Mouse (Mus musculus) c-Kit-positive CD71-positive TER-119-positive erythroid progenitor cells, embryonic 14.5 days (primary cell): ENCODE results near the gene Eno3.
A peak's percentile ranks its signal among the peaks of the same experiment; 100 is the strongest.

Experiments
- DNase-seq: peaks from one replicate; pipeline ENCODE4 v3.0.0-alpha.2; 2013; ENCODE audit warnings: low spot score

The Eno3 gene

GRCm38 (mm10) chr11:70681897-70682581, 25.0 kb downstream of the Eno3 start:
- no peak for DNase-seq

- DNase-seq, result no peak
These were observed 26.6 kb downstream of the Eno3 start for GRCm38 (mm10) chr11:70683640-70684039.

GRCm38 (mm10) chr11:70686901-70687566, 30.0 kb downstream of the Eno3 start:
- no peak for DNase-seq

- DNase-seq, result no peak
These were observed 30.7 kb downstream of the Eno3 start, which contains the start of gene Camta2 for GRCm38 (mm10) chr11:70687601-70688199. Camta2 (minus strand) TSS chr11:70688105.

- DNase-seq, result no peak
These were observed 31.4 kb downstream of the Eno3 start for GRCm38 (mm10) chr11:70688372-70688771.

GRCm38 (mm10) chr11:70689578-70689977, 32.6 kb downstream of the Eno3 start:
- no peak for DNase-seq

GRCm38 (mm10) chr11:70693504-70693903, 36.5 kb downstream of the Eno3 start:
- no peak for DNase-seq

GRCm38 (mm10) chr11:70697376-70697775, 40.4 kb downstream of the Eno3 start:
- DNase-seq, result no peak

- DNase-seq, result no peak
These were observed 42.0 kb downstream of the Eno3 start for GRCm38 (mm10) chr11:70699051-70699450.

- peak; percentile 90 for DNase-seq
These were observed 42.9 kb downstream of the Eno3 start, which contains the start of the genes Inca1 and Kif1c for GRCm38 (mm10) chr11:70699722-70700556. Inca1 (minus strand) TSS chr11:70700155. Kif1c (plus strand) TSS chr11:70700548.

GRCm38 (mm10) chr11:70700613-70701012, 43.6 kb downstream of the Eno3 start:
- no peak for DNase-seq

- no peak for DNase-seq
These were observed 44.4 kb downstream of the Eno3 start for GRCm38 (mm10) chr11:70701221-70701955.

GRCm38 (mm10) chr11:70701984-70702733, 45.2 kb downstream of the Eno3 start:
- no peak for DNase-seq

- DNase-seq, result no peak
These were observed 45.8 kb downstream of the Eno3 start for GRCm38 (mm10) chr11:70702781-70703180.

GRCm38 (mm10) chr11:70706127-70706526, 49.1 kb downstream of the Eno3 start:
- DNase-seq, result no peak

GRCm38 (mm10) chr11:70711026-70711425, 54.0 kb downstream of the Eno3 start:
- no peak for DNase-seq
